Mouse (Mus musculus) liver, embryonic 15.5 days (tissue): ENCODE measurements around the gene Epb41. TPM values are rescaled to one million over a fixed set of nuclear protein-coding genes. Genes with fewer than 3 reads are reported as not detected.

ENCODE experiments used
- ATAC-seq: fragments of 200-750 bp; cut with Nextera tagmentation; 2 replicates; pipeline ENCODE4 v1.8.0; 2017; ENCODE audit warnings: moderate number of reproducible peaks, mild to moderate bottlenecking, moderate library complexity; ENCODE audit not compliant: insufficient read depth
- H3K27ac ChIP-seq: fragments of 300-500 bp; sonication (generic); replicated peaks from 2 replicates; pipeline ENCODE4 v1.5.1; 2015; ENCODE audit warnings: mild to moderate bottlenecking, inconsistent platforms
- H3K27me3 ChIP-seq: fragments of 300-500 bp; sonication (generic); 2 replicates; pipeline ENCODE4 v1.6.1; 2015; ENCODE audit warnings: mild to moderate bottlenecking, inconsistent platforms
- H3K36me3 ChIP-seq: fragments of 300-500 bp; sonication (generic); replicated peaks from 2 replicates; pipeline ENCODE4 v1.6.1; 2015; ENCODE audit warnings: moderate library complexity, mild to moderate bottlenecking, inconsistent platforms
- H3K4me1 ChIP-seq: fragments of 300-500 bp; sonication (generic); replicated peaks from 2 replicates; pipeline ENCODE4 v1.6.1; 2015; ENCODE audit warnings: inconsistent platforms
- H3K4me2 ChIP-seq: fragments of 300-500 bp; sonication (generic); 2 replicates; pipeline ENCODE4 v1.6.1; 2015; ENCODE audit warnings: moderate library complexity, mild to moderate bottlenecking, inconsistent platforms
- H3K4me3 ChIP-seq: fragments of 300-500 bp; sonication (generic); replicated peaks from 2 replicates; pipeline ENCODE4 v1.5.1; 2015; ENCODE audit warnings: mild to moderate bottlenecking, inconsistent platforms
- H3K9ac ChIP-seq: fragments of 300-500 bp; sonication (generic); 2 replicates; pipeline ENCODE4 v1.6.1; 2015; ENCODE audit warnings: moderate library complexity, mild to moderate bottlenecking, inconsistent platforms
- H3K9me3 ChIP-seq: fragments of 300-500 bp; sonication (generic); replicated peaks from 2 replicates; pipeline ENCODE4 v1.6.1; 2016; ENCODE audit warnings: inconsistent platforms
- WGBS: fragments of 180-500 bp; shearing (Covaris S2); methylation state at CpG from one replicate; pipeline ENCODE4 v1.1.7; 2015; ENCODE audit warnings: mixed read lengths; ENCODE audit not compliant: insufficient replicate concordance; 5-methylcytosine and 5-hydroxymethylcytosine counted together
- polyA plus RNA-seq: library from polyadenylated mRNA; unstranded; fragments of >200 nt; fragmentation: Nextera tagmentation; extraction: Ambion mirVana; gene quantifications from 2 replicates; pipeline ENCODE4 v1.2.1, GENCODE M21; 2015

Epb41 gene
- polyA plus RNA-seq: 181 and 204 TPM in 2 replicates

DNA sequence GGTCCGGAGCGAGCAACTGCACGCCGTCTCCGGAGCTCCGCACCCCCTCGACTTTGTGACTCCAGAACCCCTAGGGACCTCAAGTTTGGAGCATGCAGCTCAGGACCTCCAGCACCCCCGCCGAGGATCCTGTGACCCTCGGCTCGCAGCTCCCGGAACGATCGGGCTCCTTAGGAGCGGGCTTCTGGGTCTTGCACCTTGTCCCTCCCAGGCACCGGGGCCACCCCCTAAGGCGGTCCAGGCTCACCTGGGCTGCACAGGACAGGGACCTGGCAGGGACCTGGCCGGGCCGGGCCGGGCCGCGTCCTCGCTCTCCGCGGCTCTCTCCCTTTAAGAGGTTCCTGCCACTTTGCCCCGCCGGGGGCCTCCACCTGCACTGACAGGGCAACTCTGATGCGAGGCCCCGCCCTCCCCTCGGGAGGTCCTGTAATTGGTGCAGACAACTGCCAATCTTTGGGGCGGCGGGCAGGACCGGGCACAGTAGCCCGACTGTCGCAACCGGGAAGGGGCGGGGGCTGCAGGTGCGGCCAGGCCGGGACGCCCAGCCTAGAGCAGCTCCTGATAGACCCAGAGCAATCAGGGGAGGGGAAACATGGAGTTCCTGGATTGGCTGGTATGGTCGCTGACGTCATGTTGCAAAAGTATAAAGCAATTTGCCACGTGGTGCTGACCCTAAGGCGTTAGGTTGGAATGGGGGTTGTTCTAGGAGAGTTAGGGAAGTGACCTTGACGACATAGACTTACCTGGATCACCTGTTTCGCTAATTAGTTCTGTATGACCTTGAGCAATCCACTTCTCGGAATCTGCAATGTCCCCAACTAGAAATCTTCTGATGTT is at the start of gene Epb41:
TSS of gene Epb41 (minus strand) at position 389 of the 837 bp plus-strand sequence.
- Histone ChIP-seq H3K9me3 (no peaks in the 10 kb centered on the region), H3K9ac (peak within 1 kb of the TSS; percentile 98), H3K27ac (peak within 1 kb of the TSS; percentile 99), H3K4me1 (peaks cover 84% of the 10 kb centered on the region), H3K36me3 (peaks cover 32% of the 10 kb centered on the region), H3K4me3 (peak within 1 kb of the TSS; percentile 94), H3K27me3 (no peaks in the 10 kb centered on the region), H3K4me2 (peak within 1 kb of the TSS; percentile 86)
- ATAC-seq: peak; percentile 85
- WGBS: under 1% methylated on average over 47 of the region's 47 CpGs

- 52% methylated on average over 1 of the region's 1 CpGs for WGBS
- H3K27me3 ChIP-seq: peaks cover 7% of the 10 kb centered on the region
Measured at GRCm38 (mm10) chr4:132123166-132123565, 48.0 kb upstream of the Epb41 start.

GRCm38 (mm10) chr4:132121674-132122073 is 46.6 kb upstream of the Epb41 start:
- peaks cover 15% of the 10 kb centered on the region for H3K27me3 ChIP-seq
- ATAC-seq: no peak
- no peak overlapping the region for H3K9ac ChIP-seq
- H3K9me3 ChIP-seq: no peaks in the 10 kb centered on the region
- WGBS: 51% methylated on average over 5 of the region's 5 CpGs
- H3K4me2 ChIP-seq: no peak overlapping the region
- H3K27ac ChIP-seq: no peak overlapping the region
- H3K36me3 ChIP-seq: no peaks in the 10 kb centered on the region
- no peak overlapping the region for H3K4me3 ChIP-seq
- no peaks in the 10 kb centered on the region for H3K4me1 ChIP-seq

More at GRCm38 (mm10) chr4:132123166-132123565, 48.0 kb upstream of the Epb41 start:
- H3K4me3 ChIP-seq: no peak overlapping the region
- no peak overlapping the region for H3K9ac ChIP-seq
- no peaks in the 10 kb centered on the region for H3K36me3 ChIP-seq
- H3K4me2 ChIP-seq: no peak overlapping the region
- H3K27ac ChIP-seq: no peak overlapping the region
- no peaks in the 10 kb centered on the region for H3K9me3 ChIP-seq
- no peaks in the 10 kb centered on the region for H3K4me1 ChIP-seq
- no peak for ATAC-seq

- 50% methylated on average over 9 of the region's 9 CpGs for WGBS
- H3K27me3 ChIP-seq: peaks cover 32% of the 10 kb centered on the region
- no peaks in the 10 kb centered on the region for H3K36me3 ChIP-seq
- H3K4me1 ChIP-seq: no peaks in the 10 kb centered on the region
- no peak overlapping the region for H3K27ac ChIP-seq
- H3K9ac ChIP-seq: no peak overlapping the region
- no peak overlapping the region for H3K4me2 ChIP-seq
- no peak for ATAC-seq
- no peaks in the 10 kb centered on the region for H3K9me3 ChIP-seq
- no peak overlapping the region for H3K4me3 ChIP-seq
Measured at GRCm38 (mm10) chr4:132119566-132119965, 44.4 kb upstream of the Epb41 start.

DNA sequence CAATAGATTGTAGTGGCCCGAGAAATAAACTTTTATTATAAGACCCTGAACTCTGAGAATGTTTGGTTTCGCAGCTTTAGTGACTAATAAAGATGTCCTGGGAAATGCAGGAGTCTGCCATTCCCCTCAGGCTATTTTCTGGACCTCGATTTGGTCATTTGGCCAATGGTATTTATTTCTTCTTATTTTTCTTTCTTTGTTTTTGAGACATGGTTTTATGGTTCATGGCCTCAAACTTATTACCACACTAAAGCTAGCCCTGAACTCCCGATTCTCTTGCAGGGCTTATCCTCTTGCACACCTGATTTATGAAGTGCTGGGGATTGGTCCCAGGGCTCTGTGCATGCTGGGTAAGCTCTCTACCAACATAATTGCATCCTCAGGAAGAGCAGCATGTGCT is 41.2 kb upstream of the Epb41 start:
- Histone ChIP-seq H3K27me3 (peaks cover 63% of the 10 kb centered on the region), H3K36me3 (no peaks in the 10 kb centered on the region)

GRCm38 (mm10) chr4:132113411-132114095 is 38.4 kb upstream of the Epb41 start:
- H3K27me3 ChIP-seq: peaks cover 76% of the 10 kb centered on the region
- H3K4me2 ChIP-seq: peak overlapping the region; percentile 52
- no peak for ATAC-seq
- no peak overlapping the region for H3K9ac ChIP-seq
- H3K4me3 ChIP-seq: peak overlapping the region; percentile 24
- no peak overlapping the region for H3K27ac ChIP-seq
- no peaks in the 10 kb centered on the region for H3K36me3 ChIP-seq
- WGBS: 28% methylated on average over 53 of the region's 53 CpGs
- H3K9me3 ChIP-seq: no peaks in the 10 kb centered on the region
- 0 out of 2 replicates have a peak, but pooled peaks cover 2% of the 10 kb centered on the region for H3K4me1 ChIP-seq

More for the DNA sequence above, 41.2 kb upstream of the Epb41 start:
- WGBS: 45% methylated on average over 4 of the region's 4 CpGs
- Histone ChIP-seq H3K4me3 (no peak overlapping the region), H3K9me3 (no peaks in the 10 kb centered on the region), H3K4me1 (0 out of 2 replicates have a peak, but pooled peaks cover 2% of the 10 kb centered on the region), H3K4me2 (no peak overlapping the region), H3K27ac (no peak overlapping the region), H3K9ac (no peak overlapping the region)
- ATAC-seq: no peak

DNA sequence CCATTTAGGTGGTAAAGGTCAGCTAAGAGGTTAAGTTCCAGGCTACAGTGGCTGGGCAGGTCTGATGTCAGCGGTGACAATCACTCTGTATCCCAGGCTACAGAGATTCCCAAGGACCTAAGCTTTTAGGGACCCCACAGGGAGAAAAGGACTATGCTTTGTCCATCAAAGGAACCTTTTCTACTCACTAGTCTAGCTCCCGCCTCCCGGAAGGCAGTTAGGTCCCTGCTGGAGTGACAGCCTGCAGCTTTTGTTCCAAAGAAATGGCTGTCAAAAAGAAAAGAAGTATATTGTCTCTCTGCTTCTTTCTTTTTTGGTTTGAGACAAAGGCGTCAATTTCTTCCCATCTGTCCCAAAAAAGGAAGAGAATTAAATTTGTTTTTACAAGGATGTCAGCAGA is 36.1 kb upstream of the Epb41 start:
- no peak overlapping the region for H3K4me2 ChIP-seq
- ATAC-seq: no peak

GRCm38 (mm10) chr4:132108221-132108620 is 33.1 kb upstream of the Epb41 start:
- Histone ChIP-seq H3K36me3 (no peaks in the 10 kb centered on the region), H3K4me3 (no peak overlapping the region), H3K4me1 (0 out of 2 replicates have a peak, but pooled peaks cover 2% of the 10 kb centered on the region), H3K9me3 (no peaks in the 10 kb centered on the region), H3K27ac (no peak overlapping the region), H3K9ac (no peak overlapping the region), H3K4me2 (no peak overlapping the region), H3K27me3 (peaks cover 51% of the 10 kb centered on the region)
- no peak for ATAC-seq
- WGBS: 69% methylated on average over 7 of the region's 7 CpGs

More for the DNA sequence above, 36.1 kb upstream of the Epb41 start:
- Histone ChIP-seq H3K27me3 (peaks cover 75% of the 10 kb centered on the region), H3K36me3 (no peaks in the 10 kb centered on the region), H3K27ac (no peak overlapping the region), H3K4me1 (0 out of 2 replicates have a peak, but pooled peaks cover 2% of the 10 kb centered on the region), H3K4me3 (no peak overlapping the region), H3K9ac (no peak overlapping the region), H3K9me3 (no peaks in the 10 kb centered on the region)
- 60% methylated on average over 4 of the region's 4 CpGs for WGBS

DNA sequence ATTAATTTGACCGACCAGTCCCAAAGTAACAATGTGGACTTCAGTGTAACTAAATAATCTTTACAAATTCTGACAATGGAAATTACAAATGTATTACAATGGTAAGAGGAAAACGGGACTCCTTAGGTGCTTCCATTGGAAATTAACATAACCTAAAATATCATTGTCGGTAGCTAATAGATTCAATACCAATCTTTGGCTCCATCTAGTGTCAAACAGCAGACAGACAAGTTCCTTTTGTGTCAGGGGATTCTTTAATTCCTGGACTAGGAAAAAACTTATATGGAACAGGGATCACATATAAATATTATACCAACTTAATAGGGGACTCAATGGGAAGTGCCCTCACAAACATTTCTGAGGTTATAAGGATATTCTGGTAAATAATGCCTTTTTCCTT is 26.0 kb upstream of the Epb41 start:
- H3K27ac ChIP-seq: no peak overlapping the region
- no peak overlapping the region for H3K9ac ChIP-seq
- WGBS: 32% methylated on average over 3 of the region's 3 CpGs
- no peaks in the 10 kb centered on the region for H3K4me1 ChIP-seq
- no peak overlapping the region for H3K4me2 ChIP-seq
- no peaks in the 10 kb centered on the region for H3K9me3 ChIP-seq
- no peaks in the 10 kb centered on the region for H3K36me3 ChIP-seq
- ATAC-seq: no peak
- H3K27me3 ChIP-seq: peaks cover 10% of the 10 kb centered on the region
- no peak overlapping the region for H3K4me3 ChIP-seq

DNA sequence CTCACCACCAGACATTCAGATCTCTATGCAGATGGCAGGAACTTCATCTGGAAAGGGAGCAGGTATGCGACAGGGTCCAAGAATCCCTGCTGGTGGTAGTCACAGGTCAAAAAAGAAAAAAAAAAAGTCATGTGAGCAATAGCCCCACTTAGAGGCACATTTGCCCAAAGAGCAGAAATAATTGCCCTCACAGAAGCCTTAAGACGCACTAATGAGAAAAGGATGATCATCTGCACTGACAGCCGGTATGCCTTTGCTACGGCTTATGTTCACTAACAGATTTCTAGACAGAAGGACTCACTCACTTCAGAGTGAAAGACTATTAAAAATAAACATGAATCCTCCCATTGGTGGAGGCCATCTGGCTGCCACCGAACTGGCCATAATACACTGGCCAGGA is 24.4 kb upstream of the Epb41 start:
- Histone ChIP-seq H3K4me1 (no peaks in the 10 kb centered on the region), H3K27me3 (peaks cover 10% of the 10 kb centered on the region; the same call in 1 of the 2 replicates)

DNA sequence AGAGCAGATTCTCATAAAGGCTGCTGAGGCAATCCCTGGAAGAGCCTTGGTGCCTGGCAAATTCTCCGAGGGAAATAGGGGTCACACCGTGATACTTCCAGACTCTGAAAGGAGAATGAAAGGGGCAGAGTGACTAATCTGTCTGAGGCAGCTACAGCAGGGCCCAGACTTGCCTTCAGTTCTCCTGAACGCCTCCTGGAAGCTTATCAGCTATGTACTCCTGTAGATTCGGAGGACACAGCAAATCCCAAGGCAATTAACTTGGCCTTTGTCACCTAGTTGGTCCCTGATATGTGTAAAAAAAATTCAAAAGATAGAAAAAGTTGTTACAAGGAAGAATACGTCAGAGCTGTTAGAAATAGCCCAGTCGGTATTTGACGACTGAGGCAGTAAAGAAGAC is 19.9 kb upstream of the Epb41 start:
- WGBS: 52% methylated on average over 7 of the region's 7 CpGs
- no peaks in the 10 kb centered on the region; the same call in 1 of the 2 replicates for H3K27me3 ChIP-seq
- no peak for ATAC-seq
- no peak overlapping the region for H3K9ac ChIP-seq
- no peaks in the 10 kb centered on the region for H3K9me3 ChIP-seq
- no peaks in the 10 kb centered on the region for H3K36me3 ChIP-seq
- H3K4me2 ChIP-seq: no peak overlapping the region
- no peak overlapping the region for H3K4me3 ChIP-seq
- H3K27ac ChIP-seq: no peak overlapping the region
- 0 out of 2 replicates have a peak, but pooled peaks cover 5% of the 10 kb centered on the region for H3K4me1 ChIP-seq

More for the DNA sequence above, 24.4 kb upstream of the Epb41 start:
- Histone ChIP-seq H3K4me3 (no peak overlapping the region), H3K36me3 (no peaks in the 10 kb centered on the region), H3K4me2 (no peak overlapping the region), H3K27ac (no peak overlapping the region), H3K9me3 (no peaks in the 10 kb centered on the region), H3K9ac (no peak overlapping the region)
- no peak for ATAC-seq
- 68% methylated on average over 5 of the region's 5 CpGs for WGBS
